Mouse (Mus musculus) layer of hippocampus, adult 18-20 months (tissue): ENCODE results near the gene Ppp1r2. TPM values are rescaled to one million over a fixed set of nuclear protein-coding genes. Genes with fewer than 3 reads are reported as not detected.
A peak's percentile ranks its signal among the peaks of the same experiment; 100 is the strongest.

ENCODE experiments used
- DNase-seq, 2 experiments: peaks; one replicate each; pipeline ENCODE4 v3.0.0; 2022; ENCODE audit warnings: low spot score in 2 of 2
- microRNA-seq, 2 experiments: library from miRNA; unstranded; fragments of <30 nt; microRNA quantifications; one replicate each; pipeline ENCODE4 v1.2.0; 2021
- total RNA-seq, 2 experiments: library from RNA; stranded (reverse); gene quantifications; 2 replicates each; pipeline ENCODE4 v1.2.3; 2021

Ppp1r2 gene
- total RNA-seq, 2 experiments from 2014 or later = 100 to 106 TPM

DNA sequence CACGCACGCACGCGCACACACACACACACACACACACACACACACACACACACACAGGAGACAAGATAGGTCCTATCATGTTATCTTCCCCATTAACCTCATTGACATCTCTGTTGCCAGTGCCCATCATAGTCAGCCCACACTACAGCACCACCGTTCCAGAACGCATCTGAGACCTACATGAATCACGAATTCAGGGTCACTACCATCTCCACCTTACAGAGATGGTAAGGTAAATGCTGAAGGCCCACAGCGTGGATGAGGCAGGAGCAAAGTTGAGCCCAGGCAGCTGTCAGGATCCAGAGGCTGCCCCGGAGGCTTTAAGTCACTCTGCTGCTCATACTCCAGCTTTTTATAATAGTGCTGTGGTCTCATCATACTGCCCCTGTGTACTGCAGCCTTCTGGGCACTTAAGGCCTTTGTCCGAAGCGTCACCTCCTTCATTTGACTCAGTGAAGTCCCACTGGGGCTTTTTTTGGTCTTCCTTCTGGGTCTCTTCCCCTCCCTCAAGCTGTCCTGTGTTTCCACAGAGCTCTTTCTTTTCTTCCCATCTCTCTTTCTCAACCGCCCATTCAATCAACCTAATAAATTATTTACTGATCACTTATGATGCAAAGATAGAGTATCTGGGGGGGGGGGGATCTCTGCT lies 40.1 kb downstream of the Ppp1r2 start:
- DNase-seq = no peak

DNA sequence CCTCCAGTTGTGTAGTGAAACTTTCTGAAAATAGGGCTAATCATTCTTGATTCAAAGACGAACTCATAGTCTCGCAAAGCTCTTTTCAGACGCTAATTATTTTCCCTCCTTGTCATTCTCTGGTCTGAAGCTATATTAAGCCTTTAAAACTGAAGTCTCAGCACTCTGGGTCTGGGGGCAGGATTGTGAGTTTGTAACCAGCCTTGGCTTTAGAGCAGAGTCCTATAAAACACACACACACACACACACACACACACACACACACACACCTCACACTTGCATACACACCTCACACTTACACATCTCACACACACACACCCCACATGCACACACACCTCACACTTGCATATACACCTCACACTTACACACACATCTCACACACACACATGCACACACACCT lies 40.7 kb downstream of the Ppp1r2 start:
- DNase-seq = no peak

DNA sequence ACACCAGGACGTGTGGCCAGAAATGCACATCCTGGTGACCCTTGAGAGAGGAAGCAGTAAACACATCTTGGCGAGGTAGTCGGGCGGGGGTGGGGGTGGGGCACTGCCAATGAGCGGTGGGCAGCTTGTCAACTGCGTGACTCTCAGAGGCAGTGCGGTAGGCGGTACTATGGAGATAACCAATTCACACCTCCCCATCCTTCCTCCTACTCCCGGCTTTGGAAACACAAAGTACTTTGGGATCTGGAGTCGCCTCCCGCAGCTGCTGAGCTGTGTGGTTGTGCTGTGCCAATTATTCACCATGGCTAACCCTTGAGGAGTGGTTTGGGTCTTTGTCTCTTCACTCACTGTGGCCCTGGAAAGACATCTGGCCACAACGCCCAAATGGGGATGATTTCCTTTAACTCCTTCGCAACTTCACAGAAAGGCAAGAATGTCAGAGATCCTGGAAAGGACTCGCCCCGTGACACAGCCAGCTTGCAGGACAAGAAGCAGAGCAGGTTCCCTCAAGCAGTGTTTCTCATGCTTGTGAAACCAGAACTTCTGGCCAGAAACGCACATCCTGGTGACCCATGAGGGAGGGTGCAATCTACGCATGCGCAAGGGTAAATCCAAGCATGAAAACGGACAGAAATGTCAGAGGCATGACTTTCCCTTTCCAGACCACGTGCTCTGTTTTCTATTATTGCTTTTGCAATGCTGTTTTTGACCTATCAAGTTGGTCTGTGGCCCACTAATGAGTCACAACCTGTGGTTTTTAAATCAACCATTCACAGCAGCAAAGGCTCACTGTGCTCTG lies 41.3 kb downstream of the Ppp1r2 start:
- DNase-seq = peak; percentile 61 to 89

DNA sequence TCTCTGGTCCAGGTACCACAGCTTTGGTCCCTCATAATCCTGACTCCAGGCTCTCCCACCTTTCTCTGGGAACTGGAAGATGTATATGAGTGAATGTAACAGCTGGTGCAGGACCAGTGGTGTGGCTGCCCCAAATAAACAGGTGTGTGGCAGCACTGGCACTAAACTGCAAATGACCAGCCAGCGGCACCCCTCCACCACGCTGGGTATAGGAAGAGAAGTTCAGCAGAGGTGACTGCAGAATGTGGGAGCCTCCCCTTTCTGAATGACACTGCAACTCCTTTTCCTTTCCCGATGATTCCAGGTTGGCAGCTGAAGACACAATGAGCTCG lies 41.9 kb downstream of the Ppp1r2 start:
- DNase-seq = no peak

DNA sequence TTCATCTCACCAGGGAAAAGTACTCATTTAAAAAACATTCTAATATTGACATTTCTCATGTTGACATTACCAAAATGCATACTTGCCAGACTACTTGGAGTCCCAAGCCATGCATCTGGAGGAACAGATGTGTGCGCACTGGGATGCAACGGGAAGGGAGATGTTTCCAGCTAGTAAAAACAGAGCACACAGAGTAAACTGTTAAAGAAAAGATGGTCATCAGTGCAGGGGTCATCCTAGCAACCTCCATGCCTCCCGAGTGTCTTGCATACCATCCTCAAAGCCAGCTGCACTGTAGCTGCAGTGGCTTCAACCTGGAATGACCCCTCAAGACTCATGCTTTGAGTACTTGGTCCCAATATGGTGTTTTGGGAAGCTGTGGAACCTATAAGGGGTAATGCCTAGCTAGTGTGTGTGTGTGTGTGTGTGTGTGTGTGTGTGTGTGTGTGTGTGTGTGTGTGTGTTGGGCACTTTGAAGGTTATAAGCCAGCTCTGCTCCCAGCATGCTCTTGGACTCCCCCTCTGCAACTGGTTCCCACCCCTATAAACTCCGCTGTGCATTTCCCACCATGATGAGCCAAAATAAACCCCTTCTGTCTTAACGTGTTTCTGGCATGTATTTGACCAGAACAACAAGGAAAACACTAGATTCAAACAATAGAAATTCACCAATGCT lies 42.4 kb downstream of the Ppp1r2 start:
- DNase-seq = no peak

DNA sequence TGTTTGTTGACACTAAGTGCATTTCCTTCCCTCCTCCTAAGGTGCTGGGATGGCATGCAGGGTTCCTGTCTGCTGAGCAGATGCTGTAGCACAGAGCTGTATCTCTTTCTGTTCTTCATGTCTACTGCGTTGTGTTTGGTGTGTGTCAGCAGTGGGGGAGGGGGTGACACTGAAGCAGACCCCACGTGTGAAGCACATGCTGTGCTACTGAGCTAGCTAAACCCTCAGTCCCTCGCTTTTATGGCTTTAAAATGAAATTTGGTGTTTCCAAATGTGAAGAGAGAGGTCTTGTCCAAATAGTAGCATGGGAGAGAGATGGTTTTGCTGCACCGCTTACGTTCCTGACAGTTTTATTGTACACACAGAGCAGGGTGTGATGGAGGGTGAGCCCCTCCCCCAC lies 43.5 kb downstream of the Ppp1r2 start:
- no peak for DNase-seq

DNA sequence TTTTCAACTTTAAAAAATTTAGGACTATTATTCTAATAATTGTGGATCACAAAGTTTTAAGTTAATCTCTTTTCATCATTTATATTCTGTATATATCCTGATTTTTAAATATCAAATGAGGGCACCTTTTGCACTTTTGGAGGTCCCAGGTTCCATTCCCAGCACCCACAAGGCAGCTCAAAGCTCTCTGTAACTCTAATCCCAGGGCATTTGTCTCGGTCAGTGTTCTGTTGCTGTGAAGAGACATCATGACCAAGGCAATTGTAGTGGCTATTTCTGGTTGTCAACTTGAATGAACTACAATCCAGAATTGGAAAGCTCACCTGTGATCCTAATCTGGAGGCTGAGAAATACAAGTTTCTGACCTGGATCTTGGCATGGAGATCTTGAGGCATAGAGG lies 47.3 kb downstream of the Ppp1r2 start:
- no peak for DNase-seq

DNA sequence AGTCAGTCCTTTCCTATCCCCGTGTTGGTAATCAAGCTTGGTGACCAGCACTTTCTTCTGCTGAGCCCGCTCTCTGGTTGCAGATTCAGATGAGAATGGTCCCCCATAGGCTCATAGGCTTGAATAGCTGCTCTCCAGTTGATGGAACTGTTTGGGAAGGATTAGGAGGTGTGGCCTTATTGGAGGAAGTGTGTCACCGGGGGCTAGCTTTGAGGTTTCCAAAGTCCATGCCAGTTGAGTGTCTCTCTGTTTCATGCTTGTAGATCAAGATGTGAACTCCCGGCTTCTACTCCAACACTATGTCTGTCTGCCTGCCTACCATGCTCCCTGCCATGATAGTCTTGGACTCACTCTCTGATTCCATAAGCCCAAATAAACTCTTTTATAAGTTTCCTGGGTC lies 59.8 kb downstream of the Ppp1r2 start:
- DNase-seq = no peak

DNA sequence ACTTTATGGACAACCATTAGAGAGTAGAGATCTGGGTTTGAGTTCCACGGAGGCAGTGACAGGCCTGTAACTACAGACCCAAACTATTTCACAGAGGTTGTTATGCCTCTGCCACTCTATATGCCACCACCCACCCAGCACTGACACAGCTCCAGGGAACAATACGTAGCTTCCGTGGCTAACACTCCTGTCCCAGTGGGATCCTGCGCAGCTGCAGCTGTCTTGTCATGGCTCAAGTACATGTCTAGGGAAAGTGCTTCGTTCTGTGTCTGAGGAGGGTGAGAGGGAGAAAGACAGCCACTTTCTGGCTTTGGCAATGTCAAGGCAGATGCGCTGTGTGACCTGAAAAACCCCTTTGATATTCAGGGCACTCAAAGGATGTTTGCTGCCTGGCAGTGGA lies 61.6 kb downstream of the Ppp1r2 start:
- DNase-seq = no peak

DNA sequence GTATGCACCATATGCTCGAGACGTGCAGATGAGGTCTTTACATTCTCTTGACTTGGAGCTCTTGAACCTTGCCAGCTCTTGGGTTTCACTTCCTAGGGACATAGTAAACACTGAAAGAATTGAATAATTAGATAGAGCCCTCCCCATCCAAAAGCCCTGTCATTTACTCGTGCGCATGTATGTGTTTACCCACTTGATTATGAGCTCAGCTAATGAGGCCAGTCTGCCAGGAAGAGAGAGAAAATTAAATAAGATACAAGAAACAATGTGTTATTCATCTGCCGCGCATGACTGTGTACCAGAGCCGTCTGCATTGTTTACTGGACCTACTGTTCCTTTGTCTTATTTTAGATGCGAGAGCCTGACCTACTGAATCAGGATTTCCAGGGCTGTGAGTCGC lies 63.6 kb downstream of the Ppp1r2 start:
- DNase-seq = no peak

DNA sequence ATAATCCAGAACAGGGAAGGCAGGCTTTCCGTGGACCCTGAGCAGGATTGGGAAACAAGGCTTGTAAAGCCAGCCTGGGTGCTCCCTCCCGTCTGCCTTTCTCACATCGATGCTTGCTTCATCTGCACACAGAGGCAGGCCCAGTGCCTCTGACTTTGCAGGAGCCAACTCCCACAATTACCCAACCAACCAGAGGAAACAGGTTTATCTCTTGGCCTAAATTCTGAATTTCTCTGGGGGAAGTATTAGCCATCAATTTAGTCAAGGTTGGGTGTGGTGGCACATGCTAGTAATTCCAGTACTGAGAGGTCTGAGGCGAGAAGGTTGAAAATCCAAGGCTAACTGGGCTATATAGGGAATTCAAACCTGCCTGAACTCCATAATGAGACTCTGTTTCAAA lies 64.6 kb downstream of the Ppp1r2 start:
- DNase-seq = no peak

DNA sequence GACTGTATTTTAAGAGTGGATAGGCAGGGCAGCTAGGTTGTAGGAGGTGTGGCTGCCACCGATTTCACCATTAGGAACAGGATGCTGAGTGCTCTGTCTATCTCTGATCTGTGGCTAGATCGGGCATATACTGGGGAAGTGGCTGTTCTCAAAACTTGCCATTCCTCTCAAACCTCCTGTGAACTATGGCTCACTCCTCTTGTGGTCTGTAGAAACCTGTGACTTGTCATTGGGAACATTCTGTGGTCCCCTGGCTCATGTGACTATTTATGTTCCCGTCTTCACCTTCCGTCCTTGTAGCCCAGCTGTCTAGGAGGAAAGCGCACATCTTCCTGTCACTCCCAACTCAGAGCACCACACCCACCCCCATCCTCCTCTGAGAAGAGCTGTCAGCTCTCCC lies 65.2 kb downstream of the Ppp1r2 start:
- no peak for DNase-seq

DNA sequence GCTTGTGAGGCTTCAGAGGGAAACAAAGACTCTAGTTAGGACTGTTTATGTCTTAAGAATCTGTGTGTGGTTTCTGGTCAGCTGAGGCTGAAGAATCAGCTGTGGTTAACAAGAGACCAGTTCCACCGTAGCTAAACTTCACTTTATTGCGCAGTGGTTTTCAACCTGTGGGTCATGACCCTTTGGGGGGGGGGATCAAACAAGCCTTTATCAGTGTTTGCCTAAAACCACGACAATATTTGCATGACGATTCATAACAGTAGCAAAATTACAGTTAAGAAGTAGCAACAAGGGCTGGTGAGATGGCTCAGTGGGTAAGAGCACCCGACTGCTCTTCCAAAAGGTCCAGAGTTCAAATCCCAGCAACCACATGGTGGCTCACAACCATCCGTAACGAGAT lies 69.4 kb downstream of the Ppp1r2 start:
- DNase-seq = no peak

DNA sequence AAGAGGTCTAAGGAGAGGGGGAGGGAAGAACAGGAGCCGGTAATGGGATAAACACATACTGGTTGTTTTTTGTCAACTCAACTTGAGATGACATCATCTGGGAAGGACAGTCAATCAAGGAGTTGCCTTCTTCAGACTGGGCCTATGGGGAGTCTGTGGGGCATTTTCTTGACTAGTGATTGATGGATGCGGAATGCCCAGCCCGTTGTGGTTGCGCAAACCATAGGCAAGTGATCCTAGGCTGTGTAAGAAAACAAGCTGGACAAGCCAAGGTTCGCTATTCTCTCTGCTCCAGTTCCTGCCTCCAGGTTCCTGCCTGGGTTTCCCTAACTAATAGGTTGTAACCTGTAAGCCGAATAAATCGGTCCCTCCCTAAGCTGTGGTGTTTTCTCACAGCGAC lies 69.9 kb downstream of the Ppp1r2 start:
- DNase-seq = no peak

DNA sequence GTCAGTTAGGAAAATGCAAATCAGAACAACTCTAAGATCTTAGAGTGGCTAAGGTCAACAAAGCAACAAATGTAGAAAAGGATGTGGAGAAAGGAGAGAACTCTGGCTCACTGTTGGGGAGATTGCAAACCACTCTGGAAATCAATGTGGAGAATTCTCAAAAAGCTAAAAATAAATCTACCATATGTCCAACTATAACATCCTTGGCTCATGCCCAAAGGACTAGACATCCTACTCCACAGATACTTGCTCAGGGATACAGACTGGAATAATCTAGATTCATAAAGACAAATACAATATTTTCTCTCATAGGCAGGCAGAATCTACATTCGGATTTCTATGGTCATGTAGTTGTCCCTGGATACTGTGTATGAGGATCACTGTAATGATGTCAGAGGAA lies 70.9 kb downstream of the Ppp1r2 start:
- no peak for DNase-seq

DNA sequence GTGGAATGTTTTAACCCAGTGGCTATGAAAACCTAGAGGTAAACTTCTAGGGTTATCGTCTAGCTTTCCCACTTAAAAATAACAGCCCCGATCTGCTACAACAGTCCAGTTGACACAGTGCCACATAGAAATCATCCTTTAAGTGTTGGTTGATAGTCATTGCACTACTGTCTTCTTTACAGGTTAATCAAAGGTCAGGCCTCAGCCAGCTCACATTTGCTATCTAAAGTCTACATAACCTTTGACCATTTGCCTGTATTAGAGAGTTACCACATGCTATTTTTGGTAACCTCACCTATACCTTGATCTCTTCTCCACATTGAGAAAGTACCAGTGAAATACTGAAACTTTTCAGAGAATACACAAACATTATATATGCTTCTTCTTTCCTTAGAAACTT lies 73.4 kb downstream of the Ppp1r2 start:
- no peak for DNase-seq

Small RNAs within 50 kb of the gene (microRNA-seq; reads per million reads assigned to microRNA genes)
- 0 reads per million in 2 experiments for gene Gm27415

Other genes with a start within 250 kb of the Ppp1r2 start
- gene Xxylt1, start 193.8 kb downstream of the Ppp1r2 start, total RNA-seq = 10 to 100 TPM; 17.2 to 19.6 TPM
- 100 to 1,000 TPM; 132 to 138 TPM for gene Acap2, start 74.0 kb downstream of the Ppp1r2 start, total RNA-seq
- gene Apod, start 39.5 kb upstream of the Ppp1r2 start, total RNA-seq = 100 to 1,000 TPM; 161 to 185 TPM
- 100 to 1,000 TPM in 1 of 2 experiments, 10 to 100 TPM in 1; 90.0 to 103 TPM for gene Bdh1, start 147.0 kb upstream of the Ppp1r2 start, total RNA-seq